Mouse (Mus musculus) kidney, adult 2 months (tissue): ENCODE results near the gene Ptprg. TPM values are rescaled to one million over a fixed set of nuclear protein-coding genes. Genes with fewer than 3 reads are reported as not detected.
A peak's percentile ranks its signal among the peaks of the same experiment; 100 is the strongest.

Experiments used
- DNase-seq: peaks from one replicate; pipeline ENCODE4 v3.0.0; 2021
- H3K27ac ChIP-seq: fragments of 200-500 bp; 2 replicates; pipeline ENCODE4 v1.5.1; 2012; ENCODE audit warnings: low read depth, low read length, control low read depth, inconsistent platforms; ENCODE audit not compliant: insufficient read depth
- H3K27me3 ChIP-seq: fragments of 200-500 bp; replicated peaks from 2 replicates; pipeline ENCODE4 v1.6.1; 2012; ENCODE audit warnings: mild to moderate bottlenecking, moderate library complexity, low read length, inconsistent platforms; ENCODE audit not compliant: control insufficient read depth, insufficient read depth
- H3K36me3 ChIP-seq: fragments of 200-500 bp; 2 replicates; pipeline ENCODE4 v1.6.1; 2012; ENCODE audit warnings: mild to moderate bottlenecking, moderate library complexity, low read length, inconsistent platforms; ENCODE audit not compliant: control insufficient read depth, insufficient read depth
- H3K4me1 ChIP-seq: fragments of 200-500 bp; 2 replicates; pipeline ENCODE4 v1.6.1; 2011; ENCODE audit warnings: low read length; ENCODE audit not compliant: control insufficient read depth, insufficient read depth
- H3K4me3 ChIP-seq: fragments of 200-500 bp; 2 replicates; pipeline ENCODE4 v1.5.1; 2011; ENCODE audit warnings: mild to moderate bottlenecking, low read depth, low read length, control low read depth; ENCODE audit not compliant: insufficient read depth
- CTCF ChIP-seq: fragments of 200-500 bp; conservative IDR thresholded peaks from 2 replicates; pipeline ENCODE4 v1.5.1; 2011; ENCODE audit warnings: low read depth, mild to moderate bottlenecking, control low read depth, low read length, moderate library complexity, mixed read lengths; ENCODE audit not compliant: insufficient read depth, insufficient read length
- POLR2A ChIP-seq: fragments of 200-500 bp; IDR thresholded peaks from one replicate; pipeline ENCODE4 v1.6.1; 2011; ENCODE audit warnings: low read depth, low read length, control low read depth
- WGBS: fragments of 180-500 bp; shearing (Covaris S2); methylation state at CpG from one replicate; pipeline ENCODE4 v1.1.7; 2018; 5-methylcytosine and 5-hydroxymethylcytosine counted together
- polyA plus RNA-seq: library from polyadenylated mRNA; depleted of rRNA; stranded (reverse); fragments of >200 nt; gene quantifications from 2 replicates; pipeline ENCODE4 v1.2.3, GENCODE M21; 2012

Ptprg gene
- polyA plus RNA-seq, 1 experiment: 39.2 TPM

DNA sequence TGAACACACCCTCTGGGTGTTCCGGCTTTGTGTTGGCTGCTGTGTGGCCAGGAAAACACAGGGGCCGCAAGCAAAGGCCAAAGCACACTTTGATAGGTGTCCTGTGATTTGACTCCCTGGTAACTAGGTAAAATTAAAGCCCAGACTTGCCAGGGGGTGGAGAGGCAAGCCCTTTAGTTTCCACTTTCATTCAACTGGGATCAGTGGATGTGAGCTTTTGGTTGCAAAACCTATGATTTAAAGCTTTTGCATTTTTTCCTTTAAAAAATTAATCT, 551.8 kb downstream of the Ptprg start:
- Histone ChIP-seq H3K27ac (peak overlapping the region; percentile 98), H3K4me1 (peaks cover 32% of the 10 kb centered on the region), H3K4me3 (no peak overlapping the region), H3K27me3 (no peaks in the 10 kb centered on the region), H3K36me3 (no peaks in the 10 kb centered on the region)
- peak; percentile 76 for DNase-seq
- no peak for TF ChIP-seq POLR2A
- TF ChIP-seq CTCF: no peak
- 39% methylated on average over 2 of the region's 2 CpGs for WGBS

DNA sequence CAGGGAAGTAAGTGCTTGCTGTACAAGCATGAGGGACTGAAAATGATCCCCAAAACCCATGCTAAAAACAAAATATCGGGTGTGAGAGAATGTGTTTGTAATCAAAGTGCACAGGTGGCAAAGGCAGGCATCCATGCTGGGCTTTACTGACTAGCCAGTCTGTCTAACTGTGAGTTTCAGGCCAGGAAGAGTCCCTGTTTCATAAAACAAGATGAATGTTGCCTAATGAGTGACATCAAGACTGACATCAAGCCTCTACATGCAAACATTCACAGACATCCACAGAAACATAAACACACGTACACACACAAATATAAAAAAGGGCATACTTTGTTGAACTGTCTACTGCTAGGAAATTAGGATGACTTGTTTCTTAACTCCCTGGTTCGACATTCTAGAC, 552.3 kb downstream of the Ptprg start:
- 80% methylated on average over 3 of the region's 3 CpGs for WGBS
- Histone ChIP-seq H3K27me3 (no peaks in the 10 kb centered on the region), H3K4me3 (no peak overlapping the region), H3K27ac (peak overlapping the region; percentile 98; the same call in 1 of the 2 replicates), H3K36me3 (no peaks in the 10 kb centered on the region), H3K4me1 (peaks cover 28% of the 10 kb centered on the region)
- DNase-seq: no peak
- TF ChIP-seq POLR2A: no peak
- TF ChIP-seq CTCF: no peak

DNA sequence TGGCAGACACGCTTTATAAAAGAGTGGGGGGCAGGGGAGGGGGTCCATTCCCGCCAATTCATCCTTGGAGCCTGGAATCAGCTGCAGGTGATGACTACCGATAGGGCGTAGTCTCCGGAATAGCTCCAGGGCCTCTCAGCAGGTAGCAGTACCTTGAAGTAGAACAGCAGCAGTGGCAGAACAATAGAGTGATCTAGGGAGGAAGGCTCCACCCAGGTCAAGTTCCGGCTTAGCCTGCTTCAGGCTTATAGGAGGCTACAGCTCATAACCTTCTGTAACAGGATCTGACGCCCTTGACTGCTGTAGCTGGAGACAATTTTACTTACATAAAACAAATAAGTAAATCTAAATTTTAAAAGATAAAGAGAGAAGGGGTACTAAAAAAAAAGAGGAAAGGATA, 554.1 kb downstream of the Ptprg start:
- Histone ChIP-seq H3K27ac (no peak overlapping the region), H3K4me1 (peaks cover 26% of the 10 kb centered on the region), H3K4me3 (no peak overlapping the region), H3K27me3 (no peaks in the 10 kb centered on the region), H3K36me3 (no peaks in the 10 kb centered on the region)
- peak; percentile 66 for DNase-seq
- TF ChIP-seq POLR2A (no peak), CTCF (no peak)
- 72% methylated on average over 7 of the region's 7 CpGs for WGBS

DNA sequence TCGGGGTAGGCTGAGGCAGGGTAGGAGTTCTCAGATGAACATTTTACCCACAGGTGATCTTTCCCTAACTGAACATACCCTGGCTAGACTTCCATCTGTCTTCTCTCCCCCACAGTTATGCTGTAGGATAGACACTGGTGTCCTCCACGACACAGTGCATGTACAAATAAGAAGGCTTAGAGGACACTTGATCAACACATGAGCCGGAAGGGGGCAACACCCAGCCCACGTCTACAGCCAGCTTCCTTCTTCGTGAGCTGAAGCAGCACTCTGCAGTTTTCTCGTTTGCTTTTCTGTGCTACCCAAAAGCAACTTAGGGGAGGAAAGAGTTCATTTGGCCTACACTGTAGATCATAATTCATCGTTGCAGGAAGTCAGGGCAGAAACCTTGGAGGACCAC, 554.7 kb downstream of the Ptprg start:
- Histone ChIP-seq H3K27ac (peak overlapping the region; percentile 42), H3K27me3 (no peaks in the 10 kb centered on the region), H3K36me3 (no peaks in the 10 kb centered on the region), H3K4me1 (peaks cover 30% of the 10 kb centered on the region), H3K4me3 (no peak overlapping the region)
- 56% methylated on average over 7 of the region's 7 CpGs for WGBS
- DNase-seq: no peak
- no peak for TF ChIP-seq CTCF
- no peak for TF ChIP-seq POLR2A

DNA sequence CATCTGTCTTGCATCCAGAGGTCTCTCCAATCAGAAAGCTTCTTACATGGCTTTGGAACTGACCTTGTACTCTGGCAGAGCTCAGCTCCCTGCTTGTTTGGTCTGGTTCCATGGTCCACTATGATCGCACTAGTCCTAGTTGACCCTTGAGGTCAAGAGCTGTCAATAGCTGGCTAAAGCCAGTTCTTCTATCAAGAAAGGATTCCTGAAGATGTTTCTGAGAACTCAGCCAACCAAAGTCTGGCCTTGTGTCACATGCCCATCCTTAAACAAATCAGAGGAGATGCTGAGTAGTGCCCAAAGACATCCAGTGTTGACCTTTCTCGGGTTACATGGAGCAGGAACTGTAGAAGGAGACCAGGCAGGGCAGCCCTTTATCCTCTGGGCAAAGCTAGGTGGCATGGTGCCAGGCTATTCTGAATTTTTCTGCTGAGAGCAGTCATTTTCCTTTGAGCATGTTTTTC, 559.2 kb downstream of the Ptprg start:
- H3K4me1 ChIP-seq: peaks cover 29% of the 10 kb centered on the region
- H3K27me3 ChIP-seq: no peaks in the 10 kb centered on the region
- H3K27ac ChIP-seq: peak overlapping the region; percentile 94
- no peak for TF ChIP-seq POLR2A
- H3K4me3 ChIP-seq: no peak overlapping the region
- H3K36me3 ChIP-seq: no peaks in the 10 kb centered on the region
- DNase-seq: peak; percentile 95
- WGBS: 17% methylated on average over 2 of the region's 2 CpGs

DNA sequence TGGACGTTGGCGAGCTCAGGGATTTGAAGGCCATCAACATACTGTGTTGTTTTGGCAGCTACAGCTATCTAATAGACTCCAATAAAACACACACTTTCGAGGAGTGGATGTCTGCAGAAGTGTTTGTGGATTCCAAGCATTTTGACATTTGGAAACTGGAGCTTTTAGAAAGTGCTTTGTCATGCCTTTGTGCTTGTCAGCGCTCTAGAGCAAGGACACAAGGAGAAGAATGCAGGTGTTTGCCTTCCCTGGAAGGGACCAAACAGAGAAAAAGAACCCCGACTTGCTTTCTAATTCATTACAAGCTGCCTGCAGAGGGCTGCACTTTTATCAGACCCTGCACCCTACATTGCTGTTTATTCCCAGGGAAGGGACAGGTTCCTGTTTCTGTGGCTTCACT, 560.0 kb downstream of the Ptprg start:
- Histone ChIP-seq H3K4me3 (no peak overlapping the region), H3K36me3 (no peaks in the 10 kb centered on the region), H3K27ac (peak overlapping the region; percentile 94), H3K27me3 (no peaks in the 10 kb centered on the region), H3K4me1 (peaks cover 24% of the 10 kb centered on the region)
- peak; percentile 47 for DNase-seq
- 41% methylated on average over 5 of the region's 5 CpGs for WGBS
- TF ChIP-seq CTCF: no peak

DNA sequence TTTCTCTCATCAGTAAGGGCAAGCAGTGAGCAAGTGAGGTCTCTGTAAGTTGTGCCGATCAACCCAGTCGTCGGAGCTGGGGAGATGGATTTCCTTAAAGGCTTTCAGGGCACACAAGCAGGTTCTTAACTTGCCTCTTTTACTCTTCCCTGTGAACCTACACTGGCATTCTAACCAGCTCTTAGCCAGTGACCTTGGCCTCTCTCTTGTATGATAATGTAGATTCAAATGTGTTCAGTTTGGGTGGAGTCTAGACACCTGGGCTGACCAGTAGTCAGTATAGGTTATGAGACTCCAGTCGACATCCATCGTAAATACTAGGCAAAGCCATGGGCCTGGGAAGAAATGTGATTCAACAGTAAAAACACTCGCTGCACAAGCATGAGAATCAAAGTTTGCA, 560.7 kb downstream of the Ptprg start:
- 66% methylated on average over 6 of the region's 6 CpGs for WGBS
- Histone ChIP-seq H3K36me3 (no peaks in the 10 kb centered on the region), H3K27me3 (no peaks in the 10 kb centered on the region), H3K4me3 (no peak overlapping the region), H3K27ac (peak overlapping the region; percentile 94), H3K4me1 (peaks cover 23% of the 10 kb centered on the region)
- TF ChIP-seq POLR2A (no peak), CTCF (no peak)
- DNase-seq: no peak

DNA sequence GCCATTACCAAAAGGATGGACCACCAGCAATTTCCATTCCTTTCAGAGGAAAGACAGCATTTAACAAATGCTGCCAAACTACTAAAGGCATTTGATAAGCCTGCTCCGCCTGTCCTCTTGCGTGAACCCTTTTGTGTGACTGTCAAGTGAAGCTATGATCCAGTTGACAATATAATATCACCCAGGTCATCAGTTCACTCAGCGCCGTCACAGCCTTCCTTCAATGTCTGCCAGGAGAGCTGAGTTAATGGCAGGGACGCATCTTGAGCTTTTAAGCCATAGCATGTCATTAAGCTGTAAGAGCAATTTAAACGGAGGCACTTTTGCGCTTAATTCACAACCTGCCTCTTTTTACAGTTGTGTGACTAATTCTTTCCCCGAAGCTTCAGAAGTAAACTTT, 565.9 kb downstream of the Ptprg start:
- WGBS: 70% methylated on average over 8 of the region's 8 CpGs
- no peak for DNase-seq
- Histone ChIP-seq H3K27ac (no peak overlapping the region), H3K4me3 (no peak overlapping the region), H3K36me3 (no peaks in the 10 kb centered on the region), H3K27me3 (no peaks in the 10 kb centered on the region), H3K4me1 (peaks cover 3% of the 10 kb centered on the region; the same call in 1 of the 2 replicates)
- TF ChIP-seq POLR2A: no peak
- no peak for TF ChIP-seq CTCF
